Mouse (Mus musculus) kidney, embryonic 14.5 days (tissue): Measurements from ENCODE around the gene Trim21. TPM values are rescaled to one million over a fixed set of nuclear protein-coding genes. Genes with fewer than 3 reads are reported as not detected.

ENCODE experiments used
- ATAC-seq: fragments of 200-750 bp; cut with Nextera tagmentation; 2 replicates; pipeline ENCODE4 v1.8.0; 2017; ENCODE audit warnings: moderate number of reproducible peaks, mild to moderate bottlenecking, moderate TSS enrichment, moderate library complexity; ENCODE audit not compliant: low FRiP score, low TSS enrichment
- H3K27ac ChIP-seq: fragments of 300-500 bp; sonication (generic); 2 replicates; pipeline ENCODE4 v1.5.1; 2014; ENCODE audit warnings: low read depth, mild to moderate bottlenecking, low read length, moderate library complexity, mixed read lengths
- H3K27me3 ChIP-seq: fragments of 300-500 bp; sonication (generic); 2 replicates; pipeline ENCODE4 v1.6.1; 2014; ENCODE audit warnings: mild to moderate bottlenecking, low read length; ENCODE audit not compliant: control insufficient read depth, insufficient read depth
- H3K36me3 ChIP-seq: fragments of 300-500 bp; sonication (generic); 2 replicates; pipeline ENCODE4 v1.6.1; 2014; ENCODE audit warnings: low read length, mixed read lengths; ENCODE audit not compliant: control insufficient read depth, insufficient read depth
- H3K4me1 ChIP-seq: fragments of 300-500 bp; sonication (generic); 2 replicates; pipeline ENCODE4 v1.6.1; 2014; ENCODE audit warnings: low read length, mixed read lengths; ENCODE audit not compliant: control insufficient read depth, insufficient read depth
- H3K4me2 ChIP-seq: fragments of 300-500 bp; sonication (generic); replicated peaks from 2 replicates; pipeline ENCODE4 v1.6.1; 2014; ENCODE audit warnings: low read depth, mild to moderate bottlenecking, low read length
- H3K4me3 ChIP-seq: fragments of 300-500 bp; sonication (generic); 2 replicates; pipeline ENCODE4 v1.5.1; 2014; ENCODE audit warnings: mild to moderate bottlenecking, low read length
- H3K9ac ChIP-seq: fragments of 300-500 bp; sonication (generic); 2 replicates; pipeline ENCODE4 v1.6.1; 2014; ENCODE audit warnings: low read depth, mild to moderate bottlenecking, low read length, moderate library complexity
- H3K9me3 ChIP-seq: fragments of 300-500 bp; sonication (generic); 2 replicates; pipeline ENCODE4 v1.6.1; 2016; ENCODE audit warnings: low read length; ENCODE audit not compliant: control insufficient read depth
- WGBS: fragments of 180-500 bp; shearing (Covaris S2); extraction: QIAGEN DNeasy Blood & Tissue Kit; methylation state at CpG from one replicate; pipeline ENCODE4 v1.1.7; 2014; 5-methylcytosine and 5-hydroxymethylcytosine counted together
- polyA plus RNA-seq: library from polyadenylated mRNA; unstranded; fragments of >200 nt; fragmentation: Nextera tagmentation; extraction: Ambion mirVana; gene quantifications from 2 replicates; pipeline ENCODE4 v1.2.1, GENCODE M21; 2014

Trim21 gene
- polyA plus RNA-seq, 1 experiment from 2014 or later, result 0.68 TPM

DNA sequence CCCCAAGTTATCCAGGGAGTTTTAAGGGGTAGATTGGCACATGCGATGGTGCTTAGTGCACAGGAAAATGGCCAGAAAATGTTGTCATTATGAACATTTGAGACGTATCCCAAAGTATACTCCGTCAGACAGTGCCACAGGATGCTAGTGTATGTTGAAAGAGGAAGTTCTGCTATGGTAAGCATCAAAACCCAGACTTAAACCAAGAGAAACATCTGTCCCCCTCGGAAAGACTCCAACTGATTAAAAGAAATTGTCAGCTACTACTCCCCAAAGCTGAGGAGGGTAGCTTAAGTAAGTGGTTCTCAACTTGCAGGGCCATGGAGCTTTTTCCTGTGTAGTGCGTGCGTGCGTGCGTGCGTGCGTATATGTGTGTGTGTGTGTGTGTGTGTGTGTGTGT, 53.4 kb downstream of the Trim21 start:
- no peak overlapping the region for H3K27ac ChIP-seq
- no peaks in the 10 kb centered on the region for H3K27me3 ChIP-seq
- H3K4me2 ChIP-seq, result no peak overlapping the region
- no peak overlapping the region for H3K4me3 ChIP-seq
- no peaks in the 10 kb centered on the region for H3K36me3 ChIP-seq
- ATAC-seq, result no peak
- 91% methylated on average over 10 of the region's 10 CpGs for WGBS
- H3K9me3 ChIP-seq, result no peaks in the 10 kb centered on the region
- H3K4me1 ChIP-seq, result no peaks in the 10 kb centered on the region
- H3K9ac ChIP-seq, result no peak overlapping the region

DNA sequence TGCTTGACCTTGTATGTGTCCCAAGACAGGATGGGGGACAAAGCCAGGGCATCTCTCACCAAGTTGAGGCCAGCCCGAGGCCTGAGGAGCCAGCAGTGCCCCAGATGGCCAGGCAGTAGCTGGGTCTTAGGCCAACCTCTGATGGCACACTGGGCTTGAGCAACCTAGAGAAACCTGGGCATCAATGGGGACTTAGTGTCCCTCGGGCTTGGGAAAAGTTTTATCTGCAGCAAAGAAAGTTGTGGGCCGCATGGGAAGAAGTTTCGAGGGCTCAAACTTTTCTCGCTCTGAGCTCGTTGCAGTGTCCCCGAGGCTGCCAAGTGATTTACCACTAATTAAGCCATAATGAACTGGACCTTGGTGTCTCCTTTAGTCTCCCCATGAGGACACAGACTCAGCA, 55.6 kb downstream of the Trim21 start:
- Histone ChIP-seq H3K27me3 (no peaks in the 10 kb centered on the region), H3K9me3 (no peaks in the 10 kb centered on the region), H3K27ac (no peak overlapping the region), H3K9ac (no peak overlapping the region), H3K36me3 (no peaks in the 10 kb centered on the region), H3K4me2 (no peak overlapping the region), H3K4me3 (no peak overlapping the region), H3K4me1 (no peaks in the 10 kb centered on the region)
- 82% methylated on average over 7 of the region's 7 CpGs for WGBS
- no peak for ATAC-seq

DNA sequence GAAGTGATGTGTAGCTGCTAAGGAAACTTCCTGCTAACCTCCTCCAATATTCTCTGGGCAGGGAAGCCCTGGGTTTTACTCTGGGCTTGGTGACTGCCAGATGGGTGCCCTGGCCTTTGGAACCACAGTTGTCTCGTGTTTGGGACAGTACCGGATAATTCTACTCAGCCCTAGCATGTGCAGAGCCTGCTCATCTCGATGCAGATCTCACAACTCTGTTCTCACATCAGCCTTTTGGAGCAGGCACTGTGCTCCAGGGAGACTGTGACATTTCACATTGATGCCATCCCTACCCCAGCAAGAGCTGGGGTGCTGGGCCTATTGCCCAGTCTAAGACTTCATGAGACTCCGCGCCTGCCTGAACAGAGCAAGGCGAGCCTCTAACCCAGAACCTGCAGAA, 56.6 kb downstream of the Trim21 start:
- Histone ChIP-seq H3K4me2 (no peak overlapping the region), H3K27ac (no peak overlapping the region), H3K36me3 (no peaks in the 10 kb centered on the region), H3K27me3 (no peaks in the 10 kb centered on the region), H3K9ac (no peak overlapping the region), H3K4me1 (no peaks in the 10 kb centered on the region), H3K9me3 (no peaks in the 10 kb centered on the region), H3K4me3 (no peak overlapping the region)
- 89% methylated on average over 6 of the region's 6 CpGs for WGBS
- ATAC-seq, result no peak

DNA sequence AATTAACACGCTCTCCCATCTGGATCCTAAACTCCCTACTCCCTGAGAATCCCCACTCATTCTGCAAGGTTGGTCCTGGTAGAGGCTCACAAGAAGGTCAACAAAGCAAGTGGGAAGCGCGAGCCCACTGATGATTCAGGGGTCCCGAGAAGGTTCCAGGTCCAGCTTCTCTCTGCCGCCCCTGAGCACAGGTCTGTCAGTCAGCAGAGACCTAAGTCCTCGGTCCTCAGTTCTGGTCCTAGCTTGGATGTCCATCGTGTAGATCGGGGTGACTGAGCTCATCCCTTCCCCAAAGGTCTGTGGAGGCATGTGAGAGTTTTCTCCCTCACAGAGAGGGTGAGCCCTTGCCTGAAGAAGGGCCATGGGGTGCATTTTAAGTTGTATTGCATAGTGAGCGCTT, 57.2 kb downstream of the Trim21 start:
- no peak overlapping the region for H3K27ac ChIP-seq
- H3K4me1 ChIP-seq, result no peaks in the 10 kb centered on the region
- no peak overlapping the region for H3K4me2 ChIP-seq
- H3K36me3 ChIP-seq, result no peaks in the 10 kb centered on the region
- no peaks in the 10 kb centered on the region for H3K27me3 ChIP-seq
- 93% methylated on average over 9 of the region's 9 CpGs for WGBS
- no peak for ATAC-seq
- no peaks in the 10 kb centered on the region for H3K9me3 ChIP-seq
- H3K9ac ChIP-seq, result no peak overlapping the region
- no peak overlapping the region for H3K4me3 ChIP-seq

Other genes starting within 250 kb of the Trim21 start
- gene Rrm1, start 123.8 kb downstream of the Trim21 start, polyA plus RNA-seq, result 159 and 198 TPM in 2 replicates
- gene Olfr543, start 83.8 kb downstream of the Trim21 start, polyA plus RNA-seq, result 0.63 and 0.80 TPM in 2 replicates
- 0.10 TPM in 1 of 2 replicates, not detected in the other for gene Olfr544, start 77.2 kb downstream of the Trim21 start, polyA plus RNA-seq
- gene Olfr545, start 65.9 kb downstream of the Trim21 start, polyA plus RNA-seq, result not detected in 2 replicates
- not detected in 2 replicates for gene Olfr547, start 30.7 kb downstream of the Trim21 start, polyA plus RNA-seq
- gene Olfr548-ps1, start 24.6 kb downstream of the Trim21 start, polyA plus RNA-seq, result not detected in 2 replicates
- not detected in 2 replicates for gene Olfr549, start 15.6 kb downstream of the Trim21 start, polyA plus RNA-seq
- gene Olfr550, start 6.0 kb upstream of the Trim21 start, polyA plus RNA-seq, result not detected in 2 replicates
- not detected in 2 replicates for gene Olfr551, start 26.4 kb upstream of the Trim21 start, polyA plus RNA-seq
- not detected in 2 replicates for gene Olfr552, start 32.3 kb upstream of the Trim21 start, polyA plus RNA-seq
- not detected in 2 replicates for gene Olfr553, start 52.7 kb upstream of the Trim21 start, polyA plus RNA-seq
- gene Olfr554, start 72.9 kb upstream of the Trim21 start, polyA plus RNA-seq, result not detected in 2 replicates
- gene Olfr555, start 93.3 kb upstream of the Trim21 start, polyA plus RNA-seq, result not detected in 2 replicates
- gene Olfr556, start 99.4 kb upstream of the Trim21 start, polyA plus RNA-seq, result not detected in 2 replicates
- gene Trim68, start 121.8 kb upstream of the Trim21 start, polyA plus RNA-seq, result 10.4 and 15.4 TPM in 2 replicates
- not detected in 2 replicates for gene Olfr557, start 130.4 kb upstream of the Trim21 start, polyA plus RNA-seq
- gene Olfr558, start 136.7 kb upstream of the Trim21 start, polyA plus RNA-seq, result 0.20 and 0.36 TPM in 2 replicates
- gene Olfr33, start 153.6 kb upstream of the Trim21 start, polyA plus RNA-seq, result not detected in 2 replicates
- not detected in 2 replicates for gene Olfr559, start 162.0 kb upstream of the Trim21 start, polyA plus RNA-seq
- gene Olfr560, start 193.9 kb upstream of the Trim21 start, polyA plus RNA-seq, result not detected in 2 replicates
- gene Olfr78, start 194.0 kb upstream of the Trim21 start, polyA plus RNA-seq, result 0.22 and 0.27 TPM in 2 replicates
- not detected in 2 replicates for gene Olfr561, start 205.7 kb upstream of the Trim21 start, polyA plus RNA-seq
- gene Olfr564, start 238.0 kb upstream of the Trim21 start, polyA plus RNA-seq, result not detected in 2 replicates